Mouse (Mus musculus) C2C12 (cell line): ENCODE data around the gene Zic4. TPM values are rescaled to one million over a fixed set of nuclear protein-coding genes. Genes with fewer than 3 reads are reported as not detected.

ENCODE experiments used
- H3K27me3 ChIP-seq: one replicate; pipeline ENCODE4 v1.6.1; 2011; ENCODE audit not compliant: control insufficient read depth, insufficient read depth, insufficient read length
- H3K36me3 ChIP-seq: one replicate; pipeline ENCODE4 v1.6.1; 2011; ENCODE audit not compliant: control insufficient read depth, insufficient read depth
- H3K4me3 ChIP-seq: one replicate; pipeline ENCODE4 v1.5.1; 2011; ENCODE audit warnings: mild to moderate bottlenecking, control low read depth; ENCODE audit not compliant: poor library complexity, insufficient read depth, severe bottlenecking
- H3K79me2 ChIP-seq: one replicate; pipeline ENCODE4 v1.6.1; 2011; ENCODE audit not compliant: control insufficient read depth, insufficient read depth
- H3K79me3 ChIP-seq: one replicate; pipeline ENCODE4 v1.6.1; 2011; ENCODE audit warnings: low read depth, control low read depth
- H3ac ChIP-seq: one replicate; pipeline ENCODE3; 2011; ENCODE audit warnings: low read depth; ENCODE audit not compliant: control insufficient read depth, insufficient read length
- CEBPB ChIP-seq: IDR thresholded peaks from one replicate; pipeline ENCODE4 v1.6.1; 2011; ENCODE audit warnings: low read depth, mild to moderate bottlenecking, control low read depth, moderate library complexity
- CTCF ChIP-seq: IDR thresholded peaks from one replicate; pipeline ENCODE4 v1.5.1; 2011; ENCODE audit not compliant: control insufficient read depth, insufficient read depth, insufficient read length
- FOSL1 ChIP-seq: IDR thresholded peaks from one replicate; pipeline ENCODE4 v1.8.0; 2011; ENCODE audit warnings: mild to moderate bottlenecking, low read length; ENCODE audit not compliant: poor library complexity, insufficient read depth, severe bottlenecking
- MAX ChIP-seq: IDR thresholded peaks from one replicate; pipeline ENCODE4 v1.6.1; 2011; ENCODE audit warnings: mild to moderate bottlenecking, control low read depth
- MYOD1 ChIP-seq: IDR thresholded peaks from one replicate; pipeline ENCODE4 v1.6.1; 2011; ENCODE audit warnings: low read depth; ENCODE audit not compliant: control insufficient read depth, insufficient read length
- MYOG ChIP-seq: IDR thresholded peaks from one replicate; pipeline ENCODE4 v1.6.1; 2011; ENCODE audit not compliant: control insufficient read depth, insufficient read length; ENCODE audit errors: extremely low read depth
- USF1 ChIP-seq: IDR thresholded peaks from one replicate; pipeline ENCODE4 v1.6.1; 2011; ENCODE audit warnings: low read depth, mild to moderate bottlenecking, control low read depth, moderate library complexity
- polyA plus RNA-seq: library from polyadenylated mRNA; unstranded; fragments of >200 nt; fragmentation: generic; extraction: Trizol; gene quantifications from one replicate; pipeline ENCODE4 v1.2.1, GENCODE M21; 2012; ENCODE audit warnings: missing spikeins

Zic4 gene
- polyA plus RNA-seq, 1 experiment, result 0.99 TPM

DNA sequence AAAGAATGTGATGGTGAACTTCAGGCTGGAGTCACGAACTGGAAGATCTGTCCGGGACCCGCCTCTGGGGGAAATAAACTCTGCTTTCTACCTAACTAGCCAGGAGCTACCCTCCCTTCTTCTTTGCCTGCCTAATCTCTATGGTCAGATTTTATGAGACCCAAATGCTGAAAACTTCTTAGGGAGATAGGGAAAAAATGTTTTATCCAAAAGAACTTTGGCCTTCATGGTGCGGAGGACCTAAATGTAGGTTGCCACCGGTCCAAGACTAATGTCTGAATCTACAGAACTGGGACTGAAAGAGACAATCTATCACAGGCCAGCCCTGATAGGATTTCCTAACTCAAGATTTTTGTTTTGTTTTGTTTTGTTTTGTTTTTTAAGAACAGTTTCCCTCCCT lies 10.9 kb upstream of the Zic4 start:
- Histone ChIP-seq H3ac (no peak overlapping the region), H3K79me2 (no peaks in the 10 kb centered on the region), H3K36me3 (no peaks in the 10 kb centered on the region), H3K79me3 (no peaks in the 10 kb centered on the region), H3K4me3 (no peak overlapping the region), H3K27me3 (no peaks in the 10 kb centered on the region)
- no peak for TF ChIP-seq CTCF
- TF ChIP-seq MYOG, result no peak
- no peak for TF ChIP-seq CEBPB
- no peak for TF ChIP-seq MYOD1
- TF ChIP-seq USF1, result no peak
- TF ChIP-seq MAX, result no peak
- no peak for TF ChIP-seq FOSL1

DNA sequence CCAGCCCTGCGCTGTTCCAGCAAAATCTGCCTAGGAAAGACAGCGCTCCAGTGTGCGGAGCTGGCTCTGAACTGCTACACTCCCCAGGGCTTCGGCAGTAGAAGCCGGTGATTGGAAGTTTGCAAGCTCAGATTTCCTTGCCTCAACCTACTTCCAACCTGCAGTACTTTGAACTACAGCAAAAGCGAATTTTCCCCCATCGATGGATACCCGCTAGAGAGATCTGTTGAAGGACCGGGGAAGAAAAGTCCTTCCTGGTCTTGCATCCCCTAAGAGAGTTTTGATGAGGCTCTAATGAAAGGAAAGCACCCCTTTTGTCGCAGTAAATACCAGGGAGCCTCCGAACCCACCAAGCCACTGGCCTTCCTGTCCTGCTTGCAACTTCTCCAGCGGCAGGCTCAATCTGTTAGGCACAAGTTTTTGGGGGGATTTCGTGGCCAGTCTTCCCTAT lies 10.2 kb upstream of the Zic4 start:
- TF ChIP-seq FOSL1 (no peak), CTCF (no peak), MAX (no peak), USF1 (no peak), MYOG (no peak), MYOD1 (no peak), CEBPB (no peak)
- no peaks in the 10 kb centered on the region for H3K79me3 ChIP-seq
- H3K36me3 ChIP-seq, result no peaks in the 10 kb centered on the region
- H3ac ChIP-seq, result no peak overlapping the region
- H3K4me3 ChIP-seq, result no peak overlapping the region
- no peaks in the 10 kb centered on the region for H3K27me3 ChIP-seq
- no peaks in the 10 kb centered on the region for H3K79me2 ChIP-seq

DNA sequence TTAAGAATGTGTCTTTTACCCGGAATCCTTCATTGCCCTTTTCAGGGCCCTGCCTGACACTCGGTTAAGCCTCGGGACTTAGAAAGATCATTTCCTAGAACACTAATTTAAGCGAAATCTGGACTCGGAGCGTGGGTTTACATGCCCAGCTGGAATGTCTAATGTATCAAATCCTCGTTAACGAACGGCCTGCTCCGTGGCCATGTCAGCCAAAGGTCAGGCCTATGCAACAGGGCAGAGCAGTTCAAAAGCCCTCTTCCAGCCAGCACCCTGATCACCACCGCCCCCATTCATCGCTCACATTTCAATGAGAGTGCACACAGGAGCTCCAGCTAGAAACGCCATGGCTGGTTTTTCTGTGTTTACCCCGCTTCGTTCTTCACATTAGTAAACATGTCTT lies 9.4 kb upstream of the Zic4 start:
- Histone ChIP-seq H3K27me3 (no peaks in the 10 kb centered on the region), H3K79me2 (no peaks in the 10 kb centered on the region), H3K79me3 (no peaks in the 10 kb centered on the region), H3K36me3 (no peaks in the 10 kb centered on the region), H3ac (no peak overlapping the region), H3K4me3 (no peak overlapping the region)
- TF ChIP-seq USF1 (no peak), MAX (no peak), MYOD1 (no peak), MYOG (no peak), CTCF (no peak), FOSL1 (no peak)

DNA sequence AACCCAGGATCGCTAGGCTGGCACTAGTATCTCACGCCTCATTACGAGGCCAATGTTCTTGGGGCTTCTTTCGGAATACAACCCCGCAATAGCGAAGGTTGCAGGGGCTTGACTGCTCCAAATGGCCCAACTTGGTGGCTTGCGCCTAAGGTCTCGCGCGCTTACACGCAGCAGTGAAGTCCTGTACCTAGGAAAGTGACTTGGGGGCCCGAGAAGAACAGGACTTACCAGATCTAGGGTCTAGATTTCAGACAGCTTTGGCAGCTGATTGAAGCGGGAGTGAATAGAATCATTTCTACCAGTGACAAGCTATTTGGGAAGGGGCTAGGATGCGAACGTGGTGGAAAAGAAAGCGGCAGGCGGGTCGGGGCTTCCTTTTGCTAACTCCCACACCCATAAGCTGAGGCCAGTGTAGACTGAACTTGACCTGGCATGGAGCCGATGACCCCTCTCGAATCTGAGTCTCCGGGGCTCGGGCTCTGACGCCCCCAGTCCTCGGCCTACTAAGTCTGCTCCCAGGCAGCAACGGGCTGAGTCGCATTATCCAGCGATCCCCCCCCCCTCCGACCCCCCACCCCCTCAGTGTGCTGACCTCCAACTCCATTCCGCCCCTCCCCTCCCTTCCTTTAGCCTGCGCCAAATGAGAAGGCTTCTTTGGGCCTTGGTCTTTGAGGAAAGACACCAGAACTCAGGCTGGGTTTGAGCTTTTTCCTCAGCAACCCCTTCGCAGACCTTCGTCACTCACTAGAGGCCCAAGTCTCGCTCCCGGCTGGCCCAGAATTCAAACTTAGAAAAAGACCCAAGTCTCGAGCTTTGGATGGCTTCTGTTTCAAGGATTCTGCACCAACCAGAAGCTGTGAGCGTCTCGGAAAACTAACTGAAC lies 8.4 kb upstream of the Zic4 start:
- H3K79me2 ChIP-seq, result no peaks in the 10 kb centered on the region
- H3K36me3 ChIP-seq, result no peaks in the 10 kb centered on the region
- H3K79me3 ChIP-seq, result no peaks in the 10 kb centered on the region
- TF ChIP-seq MYOD1 (no peak), USF1 (no peak), CEBPB (no peak), MYOG (no peak), FOSL1 (no peak), MAX (no peak), CTCF (no peak)
- H3K27me3 ChIP-seq, result no peaks in the 10 kb centered on the region
- no peak overlapping the region for H3ac ChIP-seq
- H3K4me3 ChIP-seq, result no peak overlapping the region

DNA sequence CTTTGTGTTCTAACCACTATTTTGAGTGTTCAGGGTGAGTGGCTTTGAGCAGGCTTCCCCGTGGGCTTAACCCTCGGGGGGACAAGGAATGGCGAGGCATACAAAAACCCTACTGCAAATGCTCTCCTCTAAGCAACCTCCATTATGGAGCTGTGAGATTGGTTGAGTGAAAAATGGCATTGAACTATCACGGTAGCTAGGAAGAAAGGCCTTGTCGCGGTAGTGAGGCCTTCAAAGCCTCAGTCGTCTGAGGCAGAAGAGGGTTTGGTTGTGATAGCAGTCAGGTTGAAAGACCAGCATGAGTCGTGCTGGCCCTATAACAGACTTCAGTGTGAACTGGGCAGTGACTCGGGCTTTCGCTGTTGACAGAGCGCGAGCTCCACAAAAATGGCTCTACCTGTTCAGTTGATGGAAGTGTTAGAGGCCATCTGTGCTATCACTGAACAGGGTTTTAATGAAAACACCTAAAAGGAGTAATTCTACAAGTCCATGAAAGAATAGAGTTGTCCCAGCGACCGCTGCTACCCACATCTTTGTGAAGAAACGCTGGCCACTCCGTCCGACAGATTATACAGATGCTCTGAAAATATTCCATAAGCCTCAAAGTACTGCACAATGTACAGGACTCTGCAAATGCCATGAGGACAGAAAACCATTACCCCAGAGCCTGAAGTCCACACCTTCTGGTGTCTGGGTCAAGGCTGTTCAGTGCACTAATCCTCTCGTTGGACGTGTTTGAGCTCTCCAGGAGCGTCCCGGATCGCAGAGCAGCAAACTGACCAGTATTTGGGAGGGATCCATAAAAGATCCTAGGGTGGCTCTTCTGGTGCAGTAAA lies 7.6 kb upstream of the Zic4 start:
- Histone ChIP-seq H3ac (no peak overlapping the region), H3K79me2 (no peaks in the 10 kb centered on the region), H3K27me3 (no peaks in the 10 kb centered on the region), H3K4me3 (no peak overlapping the region), H3K79me3 (no peaks in the 10 kb centered on the region), H3K36me3 (no peaks in the 10 kb centered on the region)
- TF ChIP-seq MYOG, result no peak
- no peak for TF ChIP-seq MYOD1
- no peak for TF ChIP-seq MAX
- TF ChIP-seq CTCF, result no peak
- no peak for TF ChIP-seq USF1
- TF ChIP-seq FOSL1, result no peak
- TF ChIP-seq CEBPB, result no peak
